Mouse (Mus musculus) left cerebral cortex, adult 11 months (tissue): ENCODE results near the gene Lfng.

Source experiments
- DNase-seq: peaks from one replicate; pipeline ENCODE4 v3.0.0; 2022; ENCODE audit warnings: low spot score

Lfng gene

DNA sequence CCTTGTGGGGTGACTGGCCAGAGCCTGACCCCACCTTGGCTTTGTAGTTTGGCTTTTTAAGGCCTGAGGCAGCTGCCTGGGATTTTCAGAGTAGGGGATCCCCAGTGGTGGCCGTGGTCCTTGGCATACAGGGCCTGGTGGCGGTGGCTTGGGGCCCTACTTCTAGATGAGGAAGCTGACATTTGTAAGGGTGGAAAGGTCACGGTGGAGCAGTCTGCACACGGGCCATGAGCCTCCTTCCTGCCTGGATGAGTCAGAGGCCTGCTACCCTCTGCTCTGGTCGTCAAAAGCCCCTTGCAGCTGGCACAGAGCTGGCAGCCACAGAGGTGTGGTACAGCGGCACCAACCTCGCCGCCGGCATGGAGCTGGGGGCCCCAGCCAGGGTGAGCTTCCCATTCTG is 9.6 kb downstream of the Lfng start:
- DNase-seq: no peak

DNA sequence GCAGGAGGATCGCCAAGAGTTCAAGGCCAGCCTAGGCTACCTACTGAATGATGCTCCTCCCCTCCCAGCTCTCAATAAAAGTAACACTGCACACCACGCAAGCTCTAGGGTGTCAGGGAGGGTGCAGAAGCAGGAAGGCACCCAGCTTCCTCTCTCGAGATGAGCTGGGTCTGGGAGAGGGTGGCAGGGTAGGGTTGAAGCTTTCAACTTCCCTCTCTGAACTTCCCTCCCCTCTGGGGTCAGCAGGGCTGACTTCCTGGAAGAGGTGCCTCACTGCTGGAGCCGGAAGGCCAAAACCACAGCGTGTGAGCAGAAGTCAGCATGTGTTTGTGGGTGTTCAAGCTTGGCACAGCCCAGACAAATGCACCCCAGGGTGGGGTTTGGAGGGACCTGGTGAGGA is 10.6 kb downstream of the Lfng start:
- no peak for DNase-seq

DNA sequence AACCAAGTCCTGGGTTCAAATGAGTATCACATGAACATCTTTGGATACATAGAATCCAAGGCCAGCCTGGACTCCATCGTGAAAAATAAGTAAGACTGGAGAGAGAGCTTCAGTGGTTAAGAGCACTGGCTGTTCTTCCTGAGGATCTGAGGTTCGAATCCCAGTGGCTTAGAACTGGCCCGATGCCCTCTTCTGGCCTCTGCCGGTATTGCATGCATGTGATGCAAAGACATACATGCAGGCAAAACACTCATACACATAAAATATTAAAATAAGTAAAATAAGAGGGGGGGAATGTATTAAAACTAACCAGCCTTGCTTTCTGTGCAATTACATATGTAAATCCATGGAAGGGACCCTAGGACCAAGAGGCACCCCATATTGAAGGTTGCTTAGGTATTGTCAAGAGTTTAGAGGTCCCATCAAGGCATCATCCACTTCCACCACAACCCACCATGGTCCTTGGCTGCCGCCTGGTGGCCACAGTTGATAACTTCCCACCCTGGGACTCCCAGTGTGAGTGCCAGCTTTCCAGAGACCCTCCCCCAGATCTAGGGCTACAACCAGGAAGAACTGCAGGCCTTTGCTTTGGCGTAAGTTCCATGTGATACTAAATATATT is 12.1 kb downstream of the Lfng start:
- DNase-seq: no peak

DNA sequence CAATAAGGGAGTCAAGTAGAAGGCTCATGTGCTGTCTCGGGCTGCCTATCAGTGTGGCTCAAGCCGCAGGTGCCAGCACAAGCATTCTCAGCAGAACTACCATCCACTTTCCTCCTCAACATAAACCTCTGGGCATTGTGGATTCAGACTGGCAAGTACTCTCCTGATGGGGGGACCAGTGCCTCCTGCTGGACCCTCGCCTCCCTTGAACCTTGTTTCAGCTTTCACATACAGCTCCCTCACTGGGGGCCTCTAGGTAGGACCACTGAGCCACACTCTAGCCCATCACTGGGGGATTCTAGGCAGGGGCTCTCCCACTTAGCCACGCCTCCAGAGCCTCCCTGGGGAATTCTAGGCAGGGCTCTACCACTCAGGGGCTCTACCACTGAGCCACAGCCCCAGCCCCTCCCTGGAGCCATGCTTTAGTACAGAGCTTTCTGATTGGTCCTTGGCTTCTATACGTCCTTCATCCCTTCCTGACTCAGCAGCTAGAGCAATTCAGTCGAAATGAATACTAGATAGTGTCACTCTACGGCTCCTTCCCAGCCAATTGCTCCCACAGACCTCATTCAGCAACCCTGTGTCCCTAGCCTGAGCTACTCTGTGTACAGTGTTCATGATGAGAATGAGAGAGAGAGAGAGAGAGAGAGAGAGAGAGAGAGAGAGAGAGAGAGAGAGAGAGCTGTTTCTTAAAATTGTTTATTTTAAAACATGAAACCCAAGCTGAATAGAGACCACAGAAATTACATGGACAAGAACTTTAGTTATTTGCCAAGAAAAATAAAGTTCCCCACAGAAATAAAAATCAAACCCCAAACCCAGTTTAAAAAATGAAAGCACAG is 13.0 kb downstream of the Lfng start:
- DNase-seq: no peak

DNA sequence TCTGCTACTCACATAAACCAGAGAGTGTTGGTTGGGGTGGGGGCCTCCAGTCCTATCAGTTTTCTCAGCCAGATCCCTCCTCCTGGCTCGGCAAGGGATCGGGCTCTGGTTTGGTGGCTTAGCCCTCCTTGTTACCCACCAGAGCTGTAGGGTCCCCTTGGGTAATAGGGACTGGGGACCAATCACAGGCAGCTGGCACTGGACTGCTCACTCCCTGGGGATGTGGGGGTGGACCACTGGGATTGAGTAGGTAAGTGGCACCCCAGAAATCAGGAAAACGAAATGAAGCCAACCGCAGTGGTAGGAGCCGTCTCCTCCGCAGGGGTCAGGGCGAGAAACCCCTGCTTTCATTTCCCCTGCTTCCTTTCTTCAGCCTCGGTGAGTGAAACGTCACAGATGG is 14.0 kb downstream of the Lfng start:
- DNase-seq: no peak

DNA sequence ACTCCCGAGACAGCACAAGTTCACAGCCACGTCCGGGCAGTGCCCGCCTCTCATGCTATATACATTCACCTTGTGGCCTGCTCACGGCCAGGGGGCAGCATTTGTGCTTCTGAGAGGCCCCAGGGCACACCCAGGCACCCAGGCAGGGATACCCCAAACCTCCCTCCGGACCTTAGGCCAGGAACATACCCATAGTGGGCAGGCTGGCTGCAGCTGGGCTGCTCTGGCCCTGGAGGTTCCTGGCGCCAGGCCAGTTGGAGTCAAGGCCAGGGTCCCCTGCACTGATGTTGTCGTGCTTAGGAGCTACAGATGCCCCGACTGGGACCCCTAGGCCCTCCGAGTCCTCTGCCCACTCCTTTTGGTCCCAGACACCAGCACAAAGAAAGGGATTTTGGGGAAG is 14.4 kb downstream of the Lfng start:
- DNase-seq: no peak

DNA sequence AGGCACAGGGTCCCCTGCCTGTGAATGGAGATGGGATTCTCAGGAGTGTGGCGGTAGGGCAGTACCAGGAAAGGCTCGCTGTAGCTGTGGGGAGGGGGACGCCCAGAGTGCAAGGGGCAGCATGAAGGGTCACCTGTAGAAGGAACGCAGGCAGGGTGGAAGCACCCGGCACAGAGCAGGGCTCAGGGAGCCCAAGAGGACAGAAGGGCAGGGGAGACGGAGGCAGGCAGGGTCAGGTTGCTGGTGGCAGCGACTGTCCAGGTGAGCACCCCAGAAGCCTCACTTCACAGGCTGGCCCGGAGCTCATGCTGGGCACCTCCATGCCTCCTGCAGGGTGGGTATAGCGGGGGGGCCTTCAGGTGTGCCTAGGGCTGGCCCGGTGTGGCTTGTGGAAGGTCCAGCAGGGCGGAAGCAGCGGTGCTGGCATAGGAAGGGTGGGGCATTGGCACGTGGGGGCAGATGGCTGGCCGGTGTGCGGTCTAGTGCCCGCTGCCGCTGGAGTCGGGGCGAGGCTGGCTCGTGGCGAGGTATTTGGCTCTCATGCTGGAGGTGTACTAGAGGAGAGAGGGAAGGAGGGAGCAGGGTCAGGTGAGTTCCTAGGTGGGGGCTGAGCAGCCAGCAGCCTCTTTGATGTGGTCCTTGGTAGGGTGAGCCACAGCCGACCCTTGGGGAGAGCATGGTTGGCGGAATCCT is 16.0 kb downstream of the Lfng start:
- DNase-seq: no peak

DNA sequence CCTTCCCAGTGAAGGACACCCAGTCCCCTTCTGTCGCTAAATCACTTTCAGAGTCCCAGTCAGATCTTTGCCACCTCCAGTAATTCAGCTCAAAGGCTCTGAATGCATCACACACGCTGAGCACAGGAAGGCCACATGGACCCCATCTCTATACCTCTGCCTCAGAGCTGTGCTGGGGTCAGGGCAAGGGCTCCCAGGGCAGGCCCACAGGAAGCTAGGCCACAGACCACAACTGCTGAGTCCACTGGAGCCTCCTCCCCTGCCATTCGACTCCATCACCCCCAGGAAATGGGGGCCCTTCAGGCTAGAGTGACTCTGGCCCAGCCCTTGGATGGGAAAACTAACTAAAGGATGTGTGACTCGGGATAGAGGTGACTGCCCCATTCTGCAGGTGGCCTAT is 16.7 kb downstream of the Lfng start:
- DNase-seq: no peak

DNA sequence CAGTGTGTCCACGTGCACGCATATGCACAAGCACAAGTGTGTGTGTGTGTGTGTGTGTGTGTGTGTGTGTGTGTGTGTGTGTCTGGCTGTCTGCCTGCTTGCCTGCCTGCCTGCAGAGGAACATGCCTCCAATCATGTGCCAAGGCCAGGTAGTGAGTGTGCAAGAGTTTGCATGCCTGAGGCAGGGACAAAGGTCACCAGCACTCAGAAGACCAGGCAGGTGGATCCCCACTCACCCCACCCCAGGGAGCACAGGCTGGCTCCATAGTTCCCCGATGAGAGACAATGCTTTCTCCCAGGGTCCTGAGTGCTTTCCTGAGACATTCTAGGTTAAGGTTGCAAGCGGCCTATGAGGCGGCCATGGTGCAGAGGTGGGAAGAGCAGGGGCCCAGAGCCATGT is 17.1 kb downstream of the Lfng start:
- no peak for DNase-seq

DNA sequence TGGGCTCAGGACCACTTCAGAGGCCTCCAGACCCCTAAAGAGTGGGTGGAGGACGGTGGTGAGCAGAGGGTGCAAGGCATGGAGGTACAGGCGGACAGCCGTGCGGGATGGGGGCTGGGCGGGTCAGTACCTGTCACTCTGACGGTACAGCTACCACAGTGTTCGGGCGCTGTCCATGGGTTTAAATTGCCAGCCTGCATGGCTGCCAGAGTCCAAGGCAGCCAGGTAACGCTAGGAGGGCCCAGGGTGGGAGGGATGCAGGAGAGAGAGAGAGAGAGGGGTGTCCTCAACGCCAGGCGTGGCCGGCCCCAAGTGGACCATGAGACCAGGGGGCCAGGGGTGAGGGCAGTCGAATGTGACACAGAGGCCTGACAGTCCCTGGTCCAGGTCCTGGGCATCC is 17.8 kb downstream of the Lfng start:
- no peak for DNase-seq

DNA sequence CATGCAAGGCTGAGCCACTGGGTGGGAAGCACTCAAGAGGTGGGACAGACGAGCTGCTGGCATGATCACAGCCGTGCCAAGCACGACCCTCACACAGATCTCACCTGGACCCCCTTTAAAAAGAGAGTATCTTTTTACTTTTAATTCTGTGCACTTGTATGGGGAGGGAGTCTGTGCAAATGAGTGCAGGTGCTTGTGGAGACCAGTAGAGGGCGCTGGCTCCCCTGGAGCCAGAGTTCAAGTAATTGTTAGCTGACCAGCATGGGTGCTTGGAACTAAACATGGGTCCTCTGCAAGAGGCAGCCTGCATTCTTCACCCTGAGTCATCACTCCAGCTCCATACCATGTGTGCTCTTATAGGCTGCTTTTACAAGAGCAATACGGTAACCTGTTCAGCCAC is 20.5 kb downstream of the Lfng start:
- DNase-seq: no peak

DNA sequence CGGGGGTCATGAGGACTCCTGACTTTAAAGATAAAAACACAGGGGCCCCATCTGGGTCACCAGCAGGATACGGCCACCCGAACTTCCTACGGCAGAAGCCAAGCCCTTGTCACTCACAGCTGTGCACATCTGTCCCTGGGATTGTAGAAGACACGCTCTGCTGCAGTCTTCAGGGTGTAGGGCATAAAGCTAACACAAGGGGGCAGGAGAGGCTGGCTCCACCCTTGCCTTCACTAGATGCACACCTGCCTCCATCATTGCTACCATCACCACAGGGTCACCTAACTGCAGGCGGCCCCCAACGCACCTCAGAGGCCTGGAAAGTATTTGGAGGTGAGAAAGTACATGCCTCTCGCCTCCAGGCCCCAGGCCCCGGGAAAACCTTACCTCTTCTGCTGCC is 21.9 kb downstream of the Lfng start:
- no peak for DNase-seq

DNA sequence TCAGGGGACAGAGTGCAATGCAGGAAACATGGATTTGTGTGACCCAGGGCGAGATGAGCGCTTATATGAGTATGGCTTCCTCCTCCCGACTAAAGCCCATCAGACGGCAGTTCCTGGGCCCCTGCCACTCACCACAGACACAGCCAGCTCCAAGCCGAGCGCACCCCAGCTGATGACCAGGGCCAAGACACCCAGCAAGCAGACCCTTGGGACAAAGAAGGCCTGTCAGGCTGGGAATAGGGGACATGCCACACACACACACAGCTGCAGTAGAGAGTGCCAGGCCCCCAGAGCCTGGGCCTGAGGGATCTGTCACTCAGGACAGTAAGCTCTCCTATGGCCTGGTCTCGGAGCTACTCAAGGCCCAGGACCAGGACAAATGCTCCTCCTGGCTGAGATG is 26.3 kb downstream of the Lfng start:
- DNase-seq: no peak

DNA sequence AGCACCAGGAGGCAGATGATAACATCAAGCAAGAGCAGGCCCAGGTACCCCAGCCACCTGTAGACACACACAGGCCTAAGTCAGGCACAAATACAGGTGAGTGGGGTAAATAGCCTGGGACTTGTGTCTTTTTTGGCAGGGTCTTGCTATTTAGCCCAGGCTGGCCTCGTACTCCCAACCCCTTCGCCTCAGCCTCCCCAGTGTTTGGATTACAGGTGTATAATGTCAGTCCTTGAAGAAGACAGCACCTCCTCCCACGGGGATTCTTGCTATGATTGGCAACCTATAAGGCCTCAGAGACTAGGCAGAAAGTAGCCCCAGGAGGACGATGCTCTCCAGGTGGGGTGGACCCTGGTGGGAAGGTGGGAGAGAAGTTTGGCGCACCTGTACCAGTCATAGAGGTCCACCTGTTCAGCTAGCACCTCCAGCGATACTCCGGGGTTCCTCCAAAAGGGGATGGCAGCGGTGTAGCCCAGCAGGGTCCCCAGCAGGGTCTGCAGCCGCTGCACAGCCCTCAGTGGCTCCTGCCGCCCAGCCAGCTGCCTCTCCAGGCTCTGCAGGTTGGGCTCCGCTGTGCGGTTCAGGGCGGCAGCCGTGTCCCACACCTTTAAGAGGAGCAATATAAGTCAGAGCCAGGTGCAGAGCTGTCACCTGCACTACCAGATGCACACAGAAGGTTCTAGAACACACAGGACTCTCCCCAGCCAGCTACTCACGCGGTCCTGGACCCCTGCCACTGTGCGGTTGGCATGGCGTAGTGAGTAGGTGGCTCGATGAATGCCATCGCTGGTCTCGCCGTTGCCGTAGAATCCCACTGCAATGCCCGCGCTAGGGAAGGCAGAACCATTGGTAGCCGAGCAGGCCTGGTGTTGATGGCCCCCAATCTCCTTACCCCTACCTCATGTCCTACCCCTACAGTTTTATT is 27.9 kb downstream of the Lfng start:
- no peak for DNase-seq

DNA sequence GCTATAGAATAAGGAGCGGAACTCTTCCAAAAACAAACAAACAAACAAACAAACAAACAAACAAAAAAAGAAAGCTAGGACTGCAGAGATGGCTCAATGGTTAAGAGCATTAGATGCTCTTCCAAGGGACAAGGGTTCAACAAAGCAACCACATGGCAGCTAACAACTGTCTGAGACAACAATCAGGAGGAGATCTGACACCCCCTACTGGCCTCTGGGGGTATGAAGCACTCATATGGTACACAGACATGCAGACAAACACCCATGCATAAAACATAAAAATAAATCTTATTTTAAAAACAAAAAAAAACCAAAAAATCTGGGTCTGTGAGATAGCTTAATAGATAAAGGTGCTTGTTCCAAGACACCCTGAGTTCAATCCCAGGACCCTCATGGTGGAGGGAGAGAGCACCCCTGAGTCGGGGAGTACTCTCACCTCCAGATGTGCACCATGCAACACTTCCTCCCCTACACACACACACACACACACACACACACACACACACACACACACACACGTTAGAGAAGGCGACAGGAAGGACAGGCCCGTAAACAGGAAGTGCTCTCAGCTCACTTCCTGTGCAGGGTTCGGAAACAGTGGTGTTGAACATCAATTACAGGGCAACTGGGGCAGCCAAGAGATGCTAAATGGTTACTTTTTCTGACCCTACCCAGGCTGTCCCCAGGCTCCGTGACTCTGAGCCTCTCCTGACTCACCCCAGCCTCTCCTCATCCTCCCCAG is 29.4 kb downstream of the Lfng start:
- no peak for DNase-seq

DNA sequence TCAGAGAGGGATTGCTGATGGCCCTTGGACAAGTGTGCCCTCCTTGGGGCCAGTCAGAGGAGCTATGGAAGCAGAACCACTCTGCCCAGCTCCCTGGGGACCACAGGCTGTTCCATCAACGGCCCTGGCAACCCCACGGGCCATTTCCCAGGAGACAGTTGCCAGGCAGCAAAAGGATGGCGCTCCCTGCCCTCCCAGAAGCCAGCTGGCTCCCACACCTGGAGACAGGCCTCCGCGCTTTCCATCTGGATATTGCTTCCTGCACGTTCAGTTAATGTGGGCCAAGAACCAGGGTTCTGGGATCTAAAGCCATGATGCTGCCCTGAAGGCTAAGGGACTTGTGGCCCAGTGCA is 29.9 kb downstream of the Lfng start:
- no peak for DNase-seq

DNA sequence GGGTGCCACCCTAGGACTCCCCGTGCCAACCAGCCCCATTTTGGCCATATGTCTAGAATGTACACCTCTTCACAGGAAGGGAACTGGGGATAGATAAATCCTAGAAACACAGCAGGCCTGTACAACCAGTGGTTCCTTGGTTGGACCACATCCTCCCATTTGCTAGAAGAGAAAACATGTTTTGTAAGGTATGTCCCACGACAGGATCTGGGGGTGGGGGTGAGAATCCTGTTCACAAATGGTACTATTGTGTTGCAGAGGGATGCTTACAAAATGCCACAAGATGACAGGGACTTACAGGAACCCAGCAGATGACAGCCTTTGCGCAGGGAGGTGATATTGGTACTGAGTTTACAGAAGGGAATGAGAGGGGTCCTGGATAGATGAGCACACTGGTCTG is 30.9 kb downstream of the Lfng start:
- no peak for DNase-seq

DNA sequence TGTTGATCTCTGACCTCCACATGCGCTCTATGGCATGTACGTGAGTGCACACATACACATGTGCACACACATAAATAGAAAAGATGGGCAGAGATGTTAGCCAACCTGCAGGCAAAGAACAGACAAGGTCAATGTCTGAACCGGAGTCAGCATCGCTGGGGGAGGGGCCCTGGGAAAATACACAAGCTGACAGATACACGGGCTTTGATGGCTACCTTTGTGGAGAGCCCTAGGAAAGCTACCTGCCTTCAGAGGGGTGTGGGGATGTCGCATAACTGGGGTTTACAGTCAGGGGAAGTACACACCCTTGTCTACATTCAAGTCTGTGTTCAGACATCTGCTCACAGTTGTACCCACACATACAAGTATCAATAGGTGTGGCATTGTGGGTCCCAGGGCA is 31.4 kb downstream of the Lfng start:
- no peak for DNase-seq

DNA sequence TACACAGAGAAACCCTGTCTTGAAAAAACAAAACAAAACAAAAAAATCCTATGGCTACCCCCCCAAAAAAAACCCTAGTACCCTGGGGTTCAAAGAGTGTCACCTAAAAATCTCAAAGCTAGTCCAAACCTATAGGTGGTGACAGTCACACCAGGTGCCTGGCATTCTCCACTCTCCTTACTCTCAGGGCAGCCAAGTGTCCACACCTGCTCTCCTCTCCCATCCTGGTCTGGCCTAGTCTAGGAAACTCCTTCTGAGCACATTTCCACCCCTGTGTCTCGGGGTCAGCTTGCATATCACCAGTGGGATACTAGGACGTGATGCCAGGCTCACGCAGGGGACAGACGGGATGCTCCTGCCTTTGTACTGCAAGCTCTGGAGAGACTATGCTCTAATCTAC is 32.2 kb downstream of the Lfng start:
- DNase-seq: no peak

DNA sequence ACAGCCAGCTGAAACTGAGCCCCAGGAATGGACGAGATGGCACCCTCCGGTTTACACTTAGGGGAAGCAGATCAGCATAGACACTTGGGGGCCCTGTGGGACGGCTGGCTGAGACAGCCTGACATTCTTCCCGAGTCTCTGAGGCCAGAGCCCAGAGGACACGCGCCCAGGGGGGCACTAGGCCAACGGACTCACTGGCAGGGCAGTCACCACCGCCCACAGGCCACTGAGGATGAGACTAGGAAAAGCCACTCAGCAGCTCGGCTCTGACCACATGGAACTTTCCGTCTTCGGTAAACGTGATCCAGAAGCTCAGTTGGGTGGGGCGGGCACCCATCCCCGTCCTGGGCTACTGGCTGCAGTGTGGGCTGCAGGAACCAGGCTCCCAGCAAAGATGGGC is 32.8 kb downstream of the Lfng start:
- DNase-seq: no peak

DNA sequence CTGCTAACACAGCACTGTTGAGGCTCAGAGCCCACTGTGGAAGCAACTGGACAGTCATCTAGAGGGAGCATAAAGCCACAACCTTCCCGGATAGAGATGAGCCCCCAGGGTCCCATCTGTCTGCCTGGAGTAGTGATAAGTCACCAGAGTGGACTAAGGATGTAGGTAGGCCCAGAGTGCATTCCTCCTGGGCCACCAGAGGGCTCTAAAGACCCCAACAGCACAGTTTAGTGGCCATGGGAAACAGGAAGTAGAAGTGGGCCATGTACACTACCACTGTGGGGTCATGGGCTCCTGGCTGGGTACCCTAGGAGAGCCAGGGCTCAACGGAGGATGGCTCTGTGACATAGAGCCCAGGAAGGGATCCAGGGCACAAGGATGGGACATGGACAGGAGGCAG is 33.7 kb downstream of the Lfng start:
- DNase-seq: no peak
